Mouse (Mus musculus): Measurements from ENCODE around the gene Dusp9. TPM values are rescaled to one million over a fixed set of nuclear protein-coding genes. Genes with fewer than 3 reads are reported as not detected.

The Dusp9 gene
- polyA plus RNA-seq, 1 experiment from 2014 or later = 0.43 TPM

DNA sequence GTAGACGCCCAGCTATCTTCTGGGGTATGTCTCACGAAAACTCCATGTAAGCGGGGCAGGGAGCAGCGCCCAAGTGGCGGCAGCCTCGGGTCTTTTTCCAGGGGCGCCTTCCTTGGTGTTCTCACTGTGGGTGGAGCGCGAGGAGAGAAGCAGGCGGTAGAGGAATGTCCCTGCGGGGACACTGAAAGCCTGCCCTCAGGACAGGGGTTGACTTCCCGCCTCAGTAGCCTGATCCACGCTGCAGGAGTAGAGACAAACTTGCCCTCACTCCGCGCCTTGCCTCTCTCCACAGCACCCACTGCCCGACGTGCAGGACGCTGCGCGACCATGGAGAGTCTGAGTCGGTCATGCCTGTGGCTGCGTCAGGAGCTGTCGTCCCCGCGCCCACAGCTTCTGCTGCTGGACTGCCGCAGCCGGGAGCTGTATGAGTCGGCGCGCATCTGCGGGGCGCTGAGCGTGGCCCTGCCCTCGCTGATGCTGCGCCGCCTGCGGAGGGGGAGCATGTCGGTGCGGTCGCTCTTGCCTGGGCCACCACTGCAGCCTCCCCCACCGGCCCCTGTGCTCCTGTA is 766 bp downstream of the Dusp9 start:
- no peaks in the 10 kb centered on the region for H3K9me3 ChIP-seq
- H3K27me3 ChIP-seq (replicated peaks) = peaks cover 54% of the 10 kb centered on the region
- peaks cover 21% of the 10 kb centered on the region; the same call in 1 of the 2 replicates for H3K4me1 ChIP-seq
- ATAC-seq (replicated peaks) = no peak
- H3K4me2 ChIP-seq = peak overlapping the region; percentile 51
- H3K27ac ChIP-seq = no peak overlapping the region
- 28% methylated on average over 40 of the region's 41 CpGs for WGBS
- H3K9ac ChIP-seq = no peak overlapping the region
- H3K36me3 ChIP-seq (replicated peaks) = no peaks in the 10 kb centered on the region
- H3K4me3 ChIP-seq = peak overlapping the region; percentile 24

DNA sequence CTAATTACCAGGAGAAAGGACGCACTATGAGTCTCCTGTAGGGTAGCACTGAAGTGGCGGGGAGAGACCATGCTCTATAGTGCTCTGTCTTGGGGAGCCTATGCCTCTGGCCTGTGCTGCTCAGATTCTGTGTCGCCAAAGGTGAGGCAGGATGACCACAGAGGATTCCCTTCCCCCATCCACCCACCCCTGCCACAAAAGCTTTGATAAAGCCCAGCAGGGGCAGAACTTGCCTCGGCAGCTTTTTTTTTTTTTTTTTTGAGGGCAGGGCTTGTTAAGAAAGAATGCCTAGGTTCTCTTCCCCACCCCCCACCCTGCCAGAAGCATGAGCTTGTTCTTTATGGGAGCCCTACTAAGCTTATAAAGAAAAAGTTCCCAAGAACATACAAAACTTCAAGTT is 5.9 kb downstream of the Dusp9 start:
- peaks cover 1% of the 10 kb centered on the region; the same call in 1 of the 2 replicates for H3K4me1 ChIP-seq
- no peak overlapping the region for H3K4me2 ChIP-seq
- no peak overlapping the region for H3K9ac ChIP-seq
- H3K27me3 ChIP-seq (replicated peaks) = peaks cover 14% of the 10 kb centered on the region
- H3K36me3 ChIP-seq (replicated peaks) = no peaks in the 10 kb centered on the region
- H3K9me3 ChIP-seq = no peaks in the 10 kb centered on the region
- H3K4me3 ChIP-seq = no peak overlapping the region
- no peak overlapping the region for H3K27ac ChIP-seq
- WGBS = 31% methylated on average over 4 of the region's 4 CpGs
- no peak for ATAC-seq (replicated peaks)

DNA sequence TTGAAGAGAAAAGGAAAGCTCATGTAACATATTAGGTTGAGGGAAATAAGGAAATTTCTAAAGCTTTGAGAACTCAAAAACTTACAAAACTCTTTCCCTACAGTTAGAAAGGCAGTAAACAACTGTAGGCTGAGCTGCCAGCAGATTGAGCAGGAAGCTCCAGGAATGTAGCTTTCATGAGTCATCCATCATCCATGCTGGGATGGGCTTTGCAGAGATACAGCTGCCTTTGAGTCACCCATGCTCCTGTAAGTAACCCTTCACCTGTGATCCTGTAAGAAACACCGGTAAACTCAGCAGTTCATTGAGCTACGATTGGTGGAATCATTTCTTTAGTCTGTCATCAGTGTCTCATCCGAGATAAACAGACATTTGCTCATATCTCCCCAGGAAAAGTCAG is 11.7 kb downstream of the Dusp9 start:
- H3K4me3 ChIP-seq = no peak overlapping the region
- no peak for ATAC-seq (replicated peaks)
- no peaks in the 10 kb centered on the region for H3K9me3 ChIP-seq
- no peak overlapping the region for H3K9ac ChIP-seq
- H3K4me1 ChIP-seq = no peaks in the 10 kb centered on the region
- WGBS = 85% methylated on average over 3 of the region's 3 CpGs
- no peaks in the 10 kb centered on the region for H3K36me3 ChIP-seq (replicated peaks)
- H3K4me2 ChIP-seq = no peak overlapping the region
- no peaks in the 10 kb centered on the region for H3K27me3 ChIP-seq (replicated peaks)
- H3K27ac ChIP-seq = no peak overlapping the region

DNA sequence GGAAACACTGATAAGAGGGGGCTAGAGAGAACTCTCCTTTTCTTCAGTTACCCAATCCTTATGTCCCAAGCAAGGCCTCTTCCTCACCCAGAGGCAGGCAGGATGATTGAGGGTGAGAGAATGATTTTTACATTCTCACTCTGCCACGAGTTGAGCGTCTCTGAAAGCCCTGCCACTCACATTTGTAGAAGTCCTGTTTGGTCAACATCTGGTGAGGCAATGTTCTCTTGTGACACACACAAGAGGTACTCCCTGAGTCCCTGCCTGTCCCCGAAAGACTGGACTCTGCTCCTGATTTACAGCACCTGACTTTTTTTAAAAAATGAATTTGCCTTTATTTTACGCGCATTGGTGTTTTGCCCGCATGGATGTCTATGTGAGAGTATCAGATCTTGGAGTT is 14.2 kb downstream of the Dusp9 start:
- no peak for ATAC-seq (replicated peaks)
- H3K4me2 ChIP-seq = no peak overlapping the region
- H3K27ac ChIP-seq = no peak overlapping the region
- WGBS = 83% methylated on average over 6 of the region's 6 CpGs
- peaks cover 6% of the 10 kb centered on the region for H3K4me1 ChIP-seq
- no peaks in the 10 kb centered on the region for H3K36me3 ChIP-seq (replicated peaks)
- H3K9me3 ChIP-seq = no peaks in the 10 kb centered on the region
- no peak overlapping the region for H3K4me3 ChIP-seq
- no peak overlapping the region for H3K9ac ChIP-seq
- no peaks in the 10 kb centered on the region for H3K27me3 ChIP-seq (replicated peaks)

DNA sequence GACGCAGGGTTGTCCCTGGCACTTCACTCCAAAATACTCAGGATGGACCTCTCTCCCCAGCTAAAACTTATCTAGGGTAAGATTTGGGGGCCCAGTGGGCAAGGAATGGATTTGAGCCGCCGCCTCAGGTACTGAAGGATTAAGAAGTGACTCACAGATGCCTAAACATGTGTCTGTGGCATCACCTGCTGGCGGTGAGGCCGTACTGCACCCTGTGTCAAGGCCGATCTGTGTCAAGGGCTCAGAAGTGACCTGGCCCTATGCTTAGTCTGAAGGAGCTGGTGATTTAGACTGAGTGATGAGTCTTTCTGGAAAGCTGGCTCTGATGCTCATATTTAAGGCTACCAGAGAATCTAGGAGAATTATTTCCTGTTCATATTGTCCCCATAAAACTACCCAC is 15.0 kb downstream of the Dusp9 start:
- H3K4me1 ChIP-seq = peaks cover 10% of the 10 kb centered on the region
- H3K36me3 ChIP-seq (replicated peaks) = no peaks in the 10 kb centered on the region
- H3K4me3 ChIP-seq = no peak overlapping the region
- 21% methylated on average over 6 of the region's 6 CpGs for WGBS
- no peak overlapping the region for H3K9ac ChIP-seq
- no peaks in the 10 kb centered on the region for H3K27me3 ChIP-seq (replicated peaks)
- H3K4me2 ChIP-seq = no peak overlapping the region
- H3K27ac ChIP-seq = no peak overlapping the region
- ATAC-seq (replicated peaks) = peak; percentile 54
- H3K9me3 ChIP-seq = no peaks in the 10 kb centered on the region

DNA sequence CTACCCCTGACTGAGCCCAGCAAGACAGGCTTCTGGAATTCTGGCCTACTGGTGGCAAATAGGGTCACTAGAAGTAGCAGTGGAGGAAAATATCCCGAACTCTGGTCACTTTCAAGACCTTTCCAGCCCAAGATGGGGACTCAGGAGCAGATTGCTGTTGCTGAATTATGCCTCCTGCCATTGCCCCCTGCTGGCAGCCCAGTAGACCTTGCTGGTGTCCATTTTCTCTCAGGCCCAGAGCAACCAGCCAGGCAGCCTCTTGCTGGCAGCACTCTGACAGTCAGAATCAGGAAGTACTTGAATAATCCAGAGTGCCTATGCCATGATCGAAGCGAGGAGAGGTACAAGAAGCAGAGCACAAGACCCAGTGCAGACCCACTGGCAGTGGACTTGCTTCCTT is 16.3 kb downstream of the Dusp9 start:
- Histone ChIP-seq H3K27me3 (replicated peaks) (no peaks in the 10 kb centered on the region), H3K4me2 (no peak overlapping the region), H3K9me3 (no peaks in the 10 kb centered on the region), H3K4me3 (no peak overlapping the region), H3K9ac (no peak overlapping the region), H3K36me3 (replicated peaks) (no peaks in the 10 kb centered on the region), H3K4me1 (peaks cover 15% of the 10 kb centered on the region), H3K27ac (no peak overlapping the region)
- no peak for ATAC-seq (replicated peaks)
- WGBS = 71% methylated on average over 3 of the region's 3 CpGs

DNA sequence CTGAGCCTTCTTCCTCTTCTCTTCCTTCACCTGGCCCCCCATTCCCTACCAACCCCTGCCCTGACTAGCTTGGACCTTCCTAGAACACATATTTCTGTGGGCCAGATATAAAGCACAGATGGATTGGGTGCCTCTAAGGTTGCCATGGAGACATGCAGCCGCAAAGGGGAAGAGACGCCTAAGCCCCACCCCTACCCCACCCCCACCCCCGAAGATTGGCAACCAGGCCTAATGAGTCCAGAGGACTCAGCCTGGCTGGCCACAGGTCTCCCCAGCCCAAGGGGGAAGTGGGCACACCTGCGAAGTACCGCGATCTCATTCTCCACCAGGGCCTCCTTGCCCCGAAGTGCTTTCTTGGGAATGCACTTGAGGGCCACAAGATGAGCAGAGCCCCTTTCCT is 19.2 kb downstream of the Dusp9 start:
- H3K4me2 ChIP-seq = peak overlapping the region; percentile 56
- WGBS = 40% methylated on average over 7 of the region's 7 CpGs
- H3K9me3 ChIP-seq = no peaks in the 10 kb centered on the region
- H3K4me3 ChIP-seq = peak overlapping the region; percentile 54
- no peak for ATAC-seq (replicated peaks)
- no peak overlapping the region for H3K27ac ChIP-seq
- H3K36me3 ChIP-seq (replicated peaks) = no peaks in the 10 kb centered on the region
- H3K9ac ChIP-seq = no peak overlapping the region
- no peaks in the 10 kb centered on the region for H3K27me3 ChIP-seq (replicated peaks)
- H3K4me1 ChIP-seq = peaks cover 19% of the 10 kb centered on the region

DNA sequence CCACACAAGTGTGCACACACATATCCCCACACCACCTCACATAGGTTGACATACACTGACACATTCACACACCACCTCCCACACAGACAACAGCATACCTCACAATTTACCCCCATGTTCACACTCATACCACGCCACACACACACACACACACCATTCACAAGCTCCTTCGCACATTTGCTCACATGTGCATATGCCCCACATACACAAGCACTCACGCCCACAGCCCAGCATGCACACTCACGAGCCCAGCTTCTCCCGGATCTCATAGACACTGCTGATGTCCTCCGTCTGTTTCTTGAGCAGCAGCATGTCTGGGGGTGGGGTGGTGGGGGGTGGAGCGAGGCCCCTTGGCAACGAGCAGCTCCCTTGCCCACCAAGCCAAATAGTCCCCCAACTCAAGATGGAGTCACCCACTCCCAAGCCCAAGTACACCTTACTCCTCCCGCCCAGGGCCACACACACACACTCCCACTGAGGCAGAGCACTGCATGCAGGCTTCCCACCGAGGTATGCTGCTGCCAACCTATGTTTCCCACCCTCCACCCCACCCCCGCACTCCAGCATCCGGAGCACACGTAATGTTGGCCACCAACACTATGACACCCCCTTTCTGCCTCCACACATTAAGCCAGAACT is 19.8 kb downstream of the Dusp9 start:
- Histone ChIP-seq H3K9me3 (no peaks in the 10 kb centered on the region), H3K9ac (peak overlapping the region; percentile 58), H3K4me1 (peaks cover 19% of the 10 kb centered on the region), H3K27me3 (replicated peaks) (no peaks in the 10 kb centered on the region), H3K4me2 (peak overlapping the region; percentile 56), H3K36me3 (replicated peaks) (no peaks in the 10 kb centered on the region), H3K4me3 (peak overlapping the region; percentile 54), H3K27ac (peak overlapping the region; percentile 79)
- 49% methylated on average over 13 of the region's 13 CpGs for WGBS
- peak; percentile 48 for ATAC-seq (replicated peaks)

DNA sequence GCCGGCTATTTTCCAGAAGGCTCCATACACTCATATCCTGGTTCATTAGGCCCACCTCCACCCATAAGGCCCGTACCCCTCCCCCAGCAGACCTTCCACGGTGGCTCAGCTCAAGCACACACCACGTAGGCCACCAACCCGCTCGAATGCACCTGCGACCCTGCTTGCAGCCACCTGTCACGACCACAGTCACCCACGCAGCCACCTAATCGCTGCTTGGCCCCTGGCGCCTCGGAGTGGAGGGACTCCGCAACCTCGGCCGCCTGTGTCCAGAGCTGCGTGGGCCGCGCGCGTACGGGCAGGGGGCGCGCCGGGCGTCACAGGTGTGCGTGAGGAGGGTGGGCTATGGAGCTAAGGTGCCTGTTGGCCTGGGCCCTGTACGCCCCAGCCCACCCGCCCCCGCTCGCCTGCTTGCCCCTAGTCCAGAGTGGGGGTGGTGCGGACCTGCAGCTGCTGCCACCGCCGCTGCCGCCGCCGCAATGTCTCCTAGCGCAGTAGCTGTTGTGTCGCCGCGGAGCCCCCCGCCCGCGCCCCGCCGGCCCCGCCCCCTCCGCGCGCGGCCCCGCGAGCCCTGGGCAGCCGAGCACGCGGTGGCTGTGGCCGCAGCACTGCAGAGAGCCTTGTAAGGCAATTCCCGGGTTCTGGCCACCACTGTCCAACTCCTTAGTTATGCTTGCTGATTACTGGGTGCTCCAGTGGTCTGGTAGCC is 20.5 kb downstream of the Dusp9 start, which contains the start of gene Pnck:
Pnck (minus strand) TSS at position 543 of the 709 bp plus-strand sequence.
- Histone ChIP-seq H3K4me3 (peak within 1 kb of the TSS; percentile 54), H3K27me3 (replicated peaks) (no peaks in the 10 kb centered on the region), H3K4me1 (peaks cover 19% of the 10 kb centered on the region), H3K9ac (peak within 1 kb of the TSS; percentile 58), H3K9me3 (no peaks in the 10 kb centered on the region), H3K36me3 (replicated peaks) (no peaks in the 10 kb centered on the region), H3K4me2 (peak within 1 kb of the TSS; percentile 56), H3K27ac (peak within 1 kb of the TSS; percentile 79)
- ATAC-seq (replicated peaks) = peak; percentile 85
- WGBS = 20% methylated on average over 57 of the region's 57 CpGs

DNA sequence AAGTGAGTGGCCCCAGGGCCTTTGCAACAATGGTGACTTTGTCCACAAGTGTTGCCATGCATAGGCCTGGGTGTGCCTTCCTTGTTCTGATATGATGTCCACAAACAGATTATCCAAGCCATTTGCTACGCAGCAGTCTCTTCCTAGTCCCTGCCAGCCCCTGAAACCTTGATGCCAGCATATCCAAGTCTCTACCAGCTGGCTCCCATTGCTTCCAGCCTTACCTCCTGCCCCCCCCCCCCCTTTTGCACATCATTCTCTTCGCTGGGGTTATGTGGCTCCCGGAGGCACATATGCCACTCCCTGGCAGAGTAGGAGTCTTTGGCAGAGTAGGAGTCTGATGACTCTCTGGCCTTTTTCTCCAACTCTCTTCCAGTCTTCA is 21.1 kb downstream of the Dusp9 start:
- H3K4me2 ChIP-seq = peak overlapping the region; percentile 56
- H3K27ac ChIP-seq = peak overlapping the region; percentile 79
- WGBS = 50% methylated on average over 3 of the region's 3 CpGs
- peaks cover 19% of the 10 kb centered on the region for H3K4me1 ChIP-seq
- peak overlapping the region; percentile 58 for H3K9ac ChIP-seq
- H3K4me3 ChIP-seq = peak overlapping the region; percentile 54
- H3K27me3 ChIP-seq (replicated peaks) = no peaks in the 10 kb centered on the region
- peak; percentile 5 for ATAC-seq (replicated peaks)
- no peaks in the 10 kb centered on the region for H3K36me3 ChIP-seq (replicated peaks)
- H3K9me3 ChIP-seq = no peaks in the 10 kb centered on the region

DNA sequence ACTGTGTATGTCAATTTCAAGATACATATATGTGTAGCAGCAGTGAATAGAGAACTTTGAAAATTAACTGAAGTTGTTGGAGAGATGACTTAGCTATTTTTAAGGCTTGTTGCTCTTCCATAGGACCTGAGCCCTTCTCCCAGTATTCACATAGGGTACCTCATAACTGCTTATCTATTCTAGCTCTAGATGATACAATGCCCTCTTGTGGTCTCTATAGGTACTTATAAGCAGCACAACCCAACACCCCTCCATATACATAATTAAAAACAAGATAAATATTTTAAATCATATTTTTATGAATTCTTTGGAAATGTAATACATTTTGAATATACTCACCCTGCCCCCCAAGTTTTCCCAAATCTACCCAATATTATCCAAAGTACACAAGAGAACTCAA is 23.9 kb downstream of the Dusp9 start:
- ATAC-seq (replicated peaks) = no peak
- peaks cover 16% of the 10 kb centered on the region for H3K4me1 ChIP-seq
- no peak overlapping the region for H3K9ac ChIP-seq
- H3K9me3 ChIP-seq = no peaks in the 10 kb centered on the region
- no peaks in the 10 kb centered on the region for H3K27me3 ChIP-seq (replicated peaks)
- H3K4me3 ChIP-seq = no peak overlapping the region
- H3K4me2 ChIP-seq = no peak overlapping the region
- no peaks in the 10 kb centered on the region for H3K36me3 ChIP-seq (replicated peaks)
- H3K27ac ChIP-seq = no peak overlapping the region

DNA sequence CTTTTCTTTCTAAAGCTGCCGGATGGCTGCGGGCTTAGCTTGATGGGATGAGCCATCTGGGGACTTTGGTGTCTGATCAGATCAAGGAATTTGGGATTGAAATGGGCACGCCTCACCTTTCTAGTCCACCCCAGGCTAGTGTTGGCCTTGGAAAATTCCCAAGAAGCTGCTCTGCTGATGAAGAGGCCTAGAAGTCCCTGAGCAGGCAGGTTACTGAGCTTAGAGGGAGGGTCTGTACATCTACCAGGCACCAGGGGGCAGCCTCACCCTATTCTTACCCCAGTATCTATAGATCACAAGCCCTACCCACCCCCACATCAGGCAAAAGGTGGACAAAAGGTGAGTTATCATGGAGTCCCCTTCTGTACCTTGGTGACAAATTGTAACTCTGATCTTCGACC is 32.8 kb downstream of the Dusp9 start:
- no peak overlapping the region for H3K9ac ChIP-seq
- no peak overlapping the region for H3K4me3 ChIP-seq
- no peak overlapping the region for H3K27ac ChIP-seq
- WGBS = 46% methylated on average over 4 of the region's 4 CpGs
- peaks cover 21% of the 10 kb centered on the region for H3K4me1 ChIP-seq
- no peaks in the 10 kb centered on the region for H3K27me3 ChIP-seq (replicated peaks)
- H3K36me3 ChIP-seq (replicated peaks) = no peaks in the 10 kb centered on the region
- H3K4me2 ChIP-seq = no peak overlapping the region
- no peaks in the 10 kb centered on the region for H3K9me3 ChIP-seq
- ATAC-seq (replicated peaks) = peak; percentile 51
